Mouse (Mus musculus) cerebellum, adult 11-12 months (tissue): ENCODE results near the gene Gm4070.
"Not testable (repeated sequence)": the region's sequence is repeated elsewhere in the genome, so short reads cannot be mapped to it uniquely, and the experiment has no call there.

Source experiments
- DNase-seq: peaks from one replicate; pipeline ENCODE4 v3.0.0; 2022

Gene Gm4070

GRCm38 (mm10) chr7:105953812-105954211, at the start of gene Gm4070:
Gene Gm4070 (minus strand): TSS chr7:105953967.
- DNase-seq, result not testable (repeated sequence)

GRCm38 (mm10) chr7:105954540-105954939, 773 bp upstream of the Gm4070 start:
- not testable (repeated sequence) for DNase-seq

GRCm38 (mm10) chr7:105952408-105952807, 1.4 kb downstream of the Gm4070 start:
- not testable (repeated sequence) for DNase-seq

- not testable (repeated sequence) for DNase-seq
These were observed 8.5 kb downstream of the Gm4070 start for GRCm38 (mm10) chr7:105945238-105945637.

GRCm38 (mm10) chr7:105932132-105932531, 21.6 kb downstream of the Gm4070 start:
- not testable (repeated sequence) for DNase-seq

- not testable (repeated sequence) for DNase-seq
These were observed 70.0 kb downstream of the Gm4070 start for GRCm38 (mm10) chr7:105883588-105884336.

GRCm38 (mm10) chr7:105879717-105880484, 73.9 kb downstream of the Gm4070 start:
- DNase-seq, result not testable (repeated sequence)

GRCm38 (mm10) chr7:105855718-105856560, 97.8 kb downstream of the Gm4070 start:
- not testable (repeated sequence) for DNase-seq
